Mouse (Mus musculus) ES-Bruce4 (cell line): ENCODE data around the gene Fbxl17. TPM values are rescaled to one million over a fixed set of nuclear protein-coding genes. Genes with fewer than 3 reads are reported as not detected.

ENCODE experiments used
- H3K27ac ChIP-seq: 2 replicates; pipeline ENCODE4 v1.5.1; 2012; ENCODE audit warnings: low read length, inconsistent platforms; ENCODE audit not compliant: insufficient read depth
- H3K27me3 ChIP-seq: 2 replicates; pipeline ENCODE4 v1.6.1; 2012; ENCODE audit warnings: mild to moderate bottlenecking, low read length, inconsistent platforms; ENCODE audit not compliant: control insufficient read depth, poor library complexity, insufficient read depth, severe bottlenecking
- H3K36me3 ChIP-seq: 2 replicates; pipeline ENCODE4 v1.6.1; 2012; ENCODE audit warnings: inconsistent platforms, mild to moderate bottlenecking, low read length, moderate library complexity; ENCODE audit not compliant: control insufficient read depth, poor library complexity, insufficient read depth, severe bottlenecking
- H3K4me1 ChIP-seq: one replicate; pipeline ENCODE4 v1.8.1; 2011; ENCODE audit warnings: low read length; ENCODE audit not compliant: control insufficient read depth, insufficient read depth
- H3K4me3 ChIP-seq: 2 replicates; pipeline ENCODE4 v1.5.1; 2011; ENCODE audit warnings: low read depth, mild to moderate bottlenecking, low read length
- H3K9ac ChIP-seq: 2 replicates; pipeline ENCODE4 v1.6.1; 2012; ENCODE audit warnings: low read depth, mild to moderate bottlenecking, inconsistent platforms; ENCODE audit not compliant: poor library complexity, severe bottlenecking
- H3K9me3 ChIP-seq: replicated peaks from 2 replicates; pipeline ENCODE4 v1.6.1; 2012; ENCODE audit warnings: mild to moderate bottlenecking, low read length, inconsistent platforms; ENCODE audit not compliant: control insufficient read depth, poor library complexity, insufficient read depth, severe bottlenecking
- CTCF ChIP-seq: IDR thresholded peaks from one replicate; pipeline ENCODE4 v1.8.1; 2011; ENCODE audit warnings: low read depth, low read length
- EP300 ChIP-seq: IDR thresholded peaks from 2 replicates; pipeline ENCODE4 v1.6.1; 2011; ENCODE audit warnings: low read depth, low read length; ENCODE audit not compliant: insufficient read depth
- POLR2A ChIP-seq: IDR thresholded peaks from one replicate; pipeline ENCODE4 v1.8.1; 2011; ENCODE audit warnings: low read length; ENCODE audit not compliant: insufficient read depth
- polyA plus RNA-seq: library from polyadenylated mRNA; stranded (reverse); fragments of >200 nt; gene quantifications from 2 replicates; pipeline ENCODE4 v1.2.4, GENCODE M21; 2011; ENCODE audit warnings: low read depth; ENCODE audit not compliant: missing spikeins, insufficient read depth, insufficient read length

The Fbxl17 gene
- polyA plus RNA-seq, 1 experiment, result 11.7 TPM

- H3K9ac ChIP-seq, result no peak overlapping the region
- H3K36me3 ChIP-seq, result no peaks in the 10 kb centered on the region
- H3K4me1 ChIP-seq, result no peaks in the 10 kb centered on the region
- H3K27me3 ChIP-seq, result no peaks in the 10 kb centered on the region
- no peak overlapping the region for H3K27ac ChIP-seq
- H3K4me3 ChIP-seq, result no peak overlapping the region
- H3K9me3 ChIP-seq, result no peaks in the 10 kb centered on the region
- TF ChIP-seq POLR2A, result no peak
These were observed 294.5 kb downstream of the Fbxl17 start for GRCm38 (mm10) chr17:63205316-63205715.

GRCm38 (mm10) chr17:63203582-63204190 lies 296.1 kb downstream of the Fbxl17 start:
- no peak for TF ChIP-seq EP300
- Histone ChIP-seq H3K36me3 (no peaks in the 10 kb centered on the region), H3K27me3 (no peaks in the 10 kb centered on the region), H3K27ac (no peak overlapping the region), H3K4me3 (no peak overlapping the region), H3K4me1 (no peaks in the 10 kb centered on the region), H3K9me3 (no peaks in the 10 kb centered on the region), H3K9ac (no peak overlapping the region)

GRCm38 (mm10) chr17:63198703-63199102 lies 301.1 kb downstream of the Fbxl17 start:
- no peak overlapping the region for H3K4me3 ChIP-seq
- no peak for TF ChIP-seq POLR2A
- TF ChIP-seq CTCF, result no peak
- no peak for TF ChIP-seq EP300
- H3K27me3 ChIP-seq, result no peaks in the 10 kb centered on the region
- no peak overlapping the region for H3K9ac ChIP-seq
- no peaks in the 10 kb centered on the region for H3K4me1 ChIP-seq
- H3K36me3 ChIP-seq, result no peaks in the 10 kb centered on the region
- H3K9me3 ChIP-seq, result no peaks in the 10 kb centered on the region
- H3K27ac ChIP-seq, result no peak overlapping the region

GRCm38 (mm10) chr17:63195496-63195895 lies 304.3 kb downstream of the Fbxl17 start:
- no peaks in the 10 kb centered on the region for H3K9me3 ChIP-seq
- H3K4me1 ChIP-seq, result no peaks in the 10 kb centered on the region
- H3K9ac ChIP-seq, result no peak overlapping the region
- no peak overlapping the region for H3K4me3 ChIP-seq
- TF ChIP-seq CTCF (no peak), POLR2A (no peak), EP300 (no peak)
- no peak overlapping the region for H3K27ac ChIP-seq
- H3K27me3 ChIP-seq, result no peaks in the 10 kb centered on the region
- H3K36me3 ChIP-seq, result no peaks in the 10 kb centered on the region

- H3K27ac ChIP-seq, result no peak overlapping the region
- no peak for TF ChIP-seq POLR2A
- no peak for TF ChIP-seq EP300
- TF ChIP-seq CTCF, result no peak
- H3K9ac ChIP-seq, result no peak overlapping the region
- H3K9me3 ChIP-seq, result no peaks in the 10 kb centered on the region
- H3K4me3 ChIP-seq, result no peak overlapping the region
- no peaks in the 10 kb centered on the region for H3K36me3 ChIP-seq
- H3K4me1 ChIP-seq, result no peaks in the 10 kb centered on the region
- no peaks in the 10 kb centered on the region for H3K27me3 ChIP-seq
These were observed 306.6 kb downstream of the Fbxl17 start for GRCm38 (mm10) chr17:63193196-63193595.

GRCm38 (mm10) chr17:63191345-63191744 lies 308.5 kb downstream of the Fbxl17 start:
- no peaks in the 10 kb centered on the region for H3K27me3 ChIP-seq
- H3K36me3 ChIP-seq, result no peaks in the 10 kb centered on the region
- no peak overlapping the region for H3K9ac ChIP-seq
- H3K27ac ChIP-seq, result no peak overlapping the region
- TF ChIP-seq POLR2A (no peak), CTCF (no peak), EP300 (no peak)
- H3K9me3 ChIP-seq, result no peaks in the 10 kb centered on the region
- H3K4me3 ChIP-seq, result no peak overlapping the region
- H3K4me1 ChIP-seq, result peaks cover under 1% of the 10 kb centered on the region
